Mouse (Mus musculus) adrenal gland, postnatal 10 days (tissue): Measurements from ENCODE around the gene 4933428G20Rik. TPM values are rescaled to one million over a fixed set of nuclear protein-coding genes. Genes with fewer than 3 reads are reported as not detected.

Experiments used
- DNase-seq: peaks from one replicate; pipeline ENCODE4 v3.0.0; 2021; ENCODE audit warnings: mixed read lengths
- total RNA-seq, 2 experiments: library from RNA; stranded (reverse); gene quantifications; 2 replicates each; pipeline ENCODE4 v1.2.3; 2021

4933428G20Rik gene
- total RNA-seq, 2 experiments from 2014 or later, result 0.18 TPM; not detected in 1

DNA sequence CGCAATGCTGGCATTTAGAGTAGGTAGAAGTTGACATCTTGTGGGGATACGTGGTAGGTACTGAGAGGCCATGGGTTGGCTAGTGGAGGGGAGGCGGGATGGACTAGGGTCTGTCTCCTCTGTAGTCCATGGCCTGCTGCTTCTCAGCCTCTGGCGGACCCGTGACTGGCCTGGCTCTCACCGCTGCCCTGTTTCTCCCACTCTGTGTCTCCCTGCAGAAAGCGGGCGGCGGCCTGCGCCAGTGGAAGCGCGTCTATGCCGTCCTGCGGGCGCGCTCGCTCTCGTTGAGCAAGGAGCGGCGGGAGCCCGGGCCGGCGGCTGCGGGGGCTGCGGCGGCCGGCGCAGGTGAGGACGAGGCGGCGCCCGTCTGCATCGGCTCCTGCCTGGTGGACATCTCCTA is 37.0 kb downstream of the 4933428G20Rik start:
- no peak for DNase-seq

DNA sequence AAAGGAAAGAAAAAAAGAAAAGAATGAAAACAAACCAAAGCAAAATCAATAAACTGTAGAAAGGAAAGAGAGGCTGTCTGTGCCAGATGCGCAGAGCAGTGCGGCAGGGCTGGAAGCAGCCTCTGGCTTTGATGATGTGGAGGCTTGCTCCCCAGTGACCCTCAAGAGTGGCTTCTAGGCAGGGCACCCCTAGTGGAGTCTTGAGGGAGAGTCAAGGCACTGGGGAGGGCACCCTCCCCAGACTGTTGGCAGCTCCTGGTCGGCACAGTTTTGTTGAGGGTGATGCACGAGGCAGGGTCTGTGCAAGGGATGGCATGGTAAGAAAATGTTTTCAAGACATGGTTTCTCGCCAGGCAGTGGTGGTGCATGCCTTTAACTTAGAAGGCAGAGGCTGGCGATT is 37.6 kb downstream of the 4933428G20Rik start:
- DNase-seq, result no peak

DNA sequence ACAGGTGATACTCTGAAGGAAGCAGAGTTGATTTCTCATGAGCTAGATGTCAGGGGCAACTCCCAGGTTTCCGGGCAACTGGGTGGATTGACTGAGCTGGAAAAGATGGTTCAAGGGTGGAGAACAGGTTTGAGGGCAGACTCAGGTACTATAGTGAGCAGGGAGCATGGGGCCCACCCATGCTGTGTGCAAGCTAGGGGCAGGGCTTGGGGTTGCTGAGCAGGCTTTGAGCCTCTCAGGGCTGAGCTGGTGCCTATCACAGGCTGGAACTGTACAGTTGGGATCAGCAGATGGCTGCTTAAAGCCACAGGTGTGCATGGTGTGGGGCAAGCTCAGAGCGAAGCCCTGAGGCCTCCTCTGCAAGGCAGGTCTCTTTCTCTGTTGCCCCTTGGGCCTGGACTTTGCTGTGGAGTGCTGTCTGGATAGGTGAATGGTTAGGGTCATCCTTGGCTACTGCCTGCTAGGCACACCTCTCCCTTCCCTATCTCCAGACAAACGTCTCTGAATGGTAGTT is 38.8 kb downstream of the 4933428G20Rik start:
- no peak for DNase-seq

- no peak for DNase-seq
Measured at GRCm38 (mm10) chr11:97457120-97457519, 43.0 kb downstream of the 4933428G20Rik start.

GRCm38 (mm10) chr11:97451625-97452024 is 48.5 kb downstream of the 4933428G20Rik start:
- DNase-seq, result no peak

GRCm38 (mm10) chr11:97450305-97450922 is 49.7 kb downstream of the 4933428G20Rik start:
- DNase-seq, result peak; percentile 72

DNA sequence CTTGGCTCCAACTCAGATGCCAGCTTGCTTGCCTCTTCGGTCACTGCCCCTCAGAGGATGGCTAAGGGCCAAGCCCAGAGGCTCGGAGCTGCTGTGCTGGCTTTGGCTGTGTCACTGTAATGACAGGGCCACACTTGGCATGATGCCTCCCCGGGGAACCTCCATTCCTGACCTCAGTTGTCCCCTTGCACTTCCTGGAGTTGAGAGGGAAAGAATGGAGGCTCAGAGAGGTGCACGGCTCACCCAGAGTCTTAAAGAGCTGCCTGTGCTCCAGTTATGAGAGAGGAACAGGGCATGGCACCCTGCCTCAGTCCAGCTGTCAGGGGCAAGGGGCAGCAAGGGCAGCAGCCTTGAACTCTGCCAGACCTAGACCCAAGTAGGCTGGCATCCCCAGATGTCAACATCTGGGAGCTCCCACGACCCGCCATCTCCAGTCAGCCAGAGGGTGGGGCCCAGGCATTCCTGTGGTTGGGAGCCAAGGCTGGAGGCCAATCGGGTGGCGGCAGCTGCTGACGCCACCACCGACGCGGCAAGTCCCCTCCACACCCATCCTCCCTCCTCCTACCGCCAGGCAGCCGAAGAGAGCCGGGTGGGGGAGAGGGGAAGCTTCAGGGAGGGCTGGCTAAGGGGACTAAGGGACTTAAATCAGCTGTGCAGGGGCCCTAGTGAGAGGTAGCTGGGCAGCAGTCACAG is 50.4 kb downstream of the 4933428G20Rik start:
- DNase-seq, result peak; percentile 93

- DNase-seq, result peak; percentile 81
Measured at GRCm38 (mm10) chr11:97448611-97449394, 51.3 kb downstream of the 4933428G20Rik start.

GRCm38 (mm10) chr11:97447979-97448378 is 52.2 kb downstream of the 4933428G20Rik start:
- DNase-seq, result no peak

DNA sequence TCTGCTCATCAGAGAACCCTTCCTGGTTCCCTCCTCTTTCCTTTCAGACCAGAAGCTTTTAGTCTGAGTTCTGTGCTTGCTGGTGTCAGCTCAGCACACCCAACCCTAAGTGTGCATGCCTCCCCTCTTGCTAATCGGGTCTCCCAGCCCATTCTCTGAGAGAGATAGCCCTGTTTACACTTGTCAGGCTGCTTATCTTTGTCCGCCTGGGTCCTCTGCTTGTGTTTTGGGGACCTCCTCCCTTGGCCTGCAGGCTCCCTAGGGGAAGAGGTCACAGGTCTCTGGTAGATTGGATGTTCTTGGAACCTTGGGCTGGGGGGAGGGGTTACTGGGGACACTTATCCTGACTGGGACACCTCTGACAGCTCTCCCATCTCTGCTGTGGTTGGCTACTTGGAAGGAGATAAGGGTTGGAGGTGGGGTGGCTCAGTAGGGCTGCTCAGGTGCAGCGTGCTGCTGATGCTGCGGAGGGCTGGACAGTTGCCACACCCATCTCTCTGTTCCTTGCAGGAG is 54.1 kb downstream of the 4933428G20Rik start:
- DNase-seq, result no peak

GRCm38 (mm10) chr11:97445596-97445995 is 54.5 kb downstream of the 4933428G20Rik start:
- no peak for DNase-seq

DNA sequence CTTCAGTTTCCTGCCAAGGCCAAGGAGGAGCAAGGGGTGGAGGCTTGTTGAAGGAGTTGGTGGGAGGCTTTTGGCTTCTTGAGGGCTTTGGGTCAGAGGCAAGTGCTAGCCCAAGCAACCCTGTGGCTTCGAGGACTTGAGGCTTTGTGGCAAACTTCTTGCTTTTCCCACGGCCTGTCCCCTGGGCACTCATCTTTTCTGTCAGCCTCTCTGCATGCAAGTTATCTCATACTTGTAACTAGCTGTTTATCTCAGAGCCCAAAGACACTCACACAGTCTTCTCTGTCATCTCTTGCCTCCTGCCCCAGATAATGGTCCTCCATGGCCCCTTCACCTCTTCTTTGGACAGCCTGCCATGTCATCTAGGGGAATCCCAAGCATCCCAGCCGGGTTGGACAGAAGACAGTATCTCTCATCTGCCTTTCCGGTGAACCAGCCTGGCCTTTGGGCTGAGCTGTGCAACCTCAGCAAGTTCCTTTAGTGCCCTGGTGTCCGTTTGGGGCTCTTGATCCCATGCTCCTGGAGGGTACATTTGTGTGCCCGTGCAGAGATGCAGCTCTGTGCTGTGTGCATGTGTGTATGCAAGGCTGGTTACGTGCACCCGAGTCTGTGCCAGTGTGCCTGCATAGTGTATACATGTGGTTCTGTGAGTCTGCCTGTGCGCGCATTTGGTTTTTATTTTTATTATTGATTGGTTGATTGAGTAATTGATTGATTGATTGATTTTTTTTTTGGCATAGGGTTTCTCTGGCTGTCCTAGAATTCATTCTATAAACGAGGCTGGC is 57.1 kb downstream of the 4933428G20Rik start:
- no peak for DNase-seq

DNA sequence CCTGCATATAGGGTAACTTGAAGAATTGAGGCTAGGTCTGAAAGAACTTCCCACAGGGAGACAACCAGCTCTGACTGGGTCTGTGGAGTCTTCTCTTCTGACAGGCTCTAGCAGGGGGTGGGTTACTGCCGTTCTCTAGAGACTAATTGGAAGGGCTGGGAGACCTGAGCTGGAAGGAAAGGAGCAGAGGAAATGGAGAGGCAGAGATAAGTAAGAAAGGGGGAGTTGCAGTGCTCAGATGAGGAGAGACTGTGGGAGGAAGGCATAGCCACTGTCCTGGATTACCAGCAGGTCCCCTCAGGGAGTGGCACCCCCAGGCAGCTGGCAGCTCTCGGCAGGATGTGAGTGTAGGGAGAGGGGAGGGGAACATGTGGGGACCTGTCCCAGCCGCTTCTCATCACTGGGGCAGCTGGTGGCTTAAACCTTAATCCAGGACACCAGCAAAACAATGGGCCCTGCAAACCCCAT is 58.4 kb downstream of the 4933428G20Rik start:
- DNase-seq, result no peak

- peak; percentile 87 for DNase-seq
Measured at GRCm38 (mm10) chr11:97441036-97441657, 59.0 kb downstream of the 4933428G20Rik start.

Other genes with a start within 250 kb of the 4933428G20Rik start
- 10 to 100 TPM; 63.2 to 68.3 TPM for gene Npepps, start 219.7 kb downstream of the 4933428G20Rik start, total RNA-seq
- 10 to 100 TPM; 40.1 to 52.8 TPM for gene Mrpl45, start 184.6 kb downstream of the 4933428G20Rik start, total RNA-seq
- 1 to 10 TPM; 3.0 to 3.4 TPM for gene Gpr179, start 148.3 kb downstream of the 4933428G20Rik start, total RNA-seq
- 10 to 100 TPM; 16.9 to 20.1 TPM for gene Socs7, start 137.8 kb downstream of the 4933428G20Rik start, total RNA-seq
- 10 to 100 TPM; 30.9 to 32.3 TPM for gene Arhgap23, start 84.8 kb downstream of the 4933428G20Rik start, total RNA-seq
- gene Srcin1, start 75.8 kb upstream of the 4933428G20Rik start, total RNA-seq, result 10 to 100 TPM in 1 of 2 experiments, 1 to 10 TPM in 1; 7.1 to 10.1 TPM
- 1 to 10 TPM; 3.5 to 5.1 TPM for gene Epop, start 129.4 kb upstream of the 4933428G20Rik start, total RNA-seq
- gene Mllt6, start 163.1 kb upstream of the 4933428G20Rik start, total RNA-seq, result 10 to 100 TPM; 36.1 to 48.2 TPM
- 100 to 1,000 TPM; 260 to 277 TPM for gene Cisd3, start 185.5 kb upstream of the 4933428G20Rik start, total RNA-seq
- 10 to 100 TPM; 29.7 to 41.0 TPM for gene Pcgf2, start 200.2 kb upstream of the 4933428G20Rik start, total RNA-seq
- 100 to 1,000 TPM; 231 to 234 TPM for gene Psmb3, start 203.1 kb upstream of the 4933428G20Rik start, total RNA-seq
- gene Pip4k2b, start 244.4 kb upstream of the 4933428G20Rik start, total RNA-seq, result 10 to 100 TPM; 27.3 to 33.3 TPM